Comparison of ENCODE assay signal across 19 mouse cellular contexts in the genomic region with DNA sequence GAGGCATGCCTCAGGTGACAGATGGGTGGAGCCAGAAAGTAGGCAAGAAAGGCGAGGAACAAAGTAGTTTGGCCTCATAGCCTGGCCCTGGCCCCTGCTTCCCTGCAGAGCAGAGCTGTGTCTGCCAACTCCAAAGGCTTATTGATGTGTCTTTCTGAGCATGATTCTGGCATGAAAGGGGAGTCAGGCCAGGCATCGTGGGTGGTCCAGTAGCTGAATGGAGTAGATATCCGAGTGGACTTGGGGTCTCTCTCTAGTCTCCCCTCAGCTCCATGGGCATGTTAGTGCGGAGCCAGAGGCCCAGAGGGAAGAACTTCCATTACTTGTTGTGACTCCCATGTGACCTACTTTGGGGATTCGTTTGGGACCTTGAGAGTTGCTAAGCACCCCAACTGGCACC. TPM values are rescaled to one million over a fixed set of nuclear protein-coding genes. Genes with fewer than 3 reads are reported as not detected.
DNase-seq lines count a peak whose midpoint lies in the region; ATAC-seq and TF ChIP-seq lines count a peak whose summit lies in the region.
"Had no signal": no experiment of that assay in that cellular context is flagged by ENCODE, and none has a peak within 500 bp of the region (broad histone marks: within the 10 kb centered on the region; RNA-seq: fewer than 3 reads in every experiment).

No protein-coding gene starts in this region.

- 30% methylated on average over 5 of the region's 5 CpGs for WGBS in forebrain, embryonic 14.5 days
- 31% methylated on average over 5 of the region's 5 CpGs for WGBS in forebrain, embryonic 12.5 days
- 35% methylated on average over 5 of the region's 5 CpGs for WGBS in lung, embryonic 15.5 days
- 41% methylated on average over 5 of the region's 5 CpGs for WGBS in lung, postnatal 0 days
- WGBS in limb, embryonic 12.5 days: 51% methylated on average over 5 of the region's 5 CpGs

- no peak for TF ChIP-seq EP300 in lung, postnatal 0 days (IDR thresholded peaks at IDR 0.05)

- H3K27me3 ChIP-seq in forebrain, embryonic 14.5 days (replicated peaks; ENCODE audit: control insufficient read depth, insufficient read depth, low read length): no peaks in the 10 kb centered on the region
- H3K27me3 ChIP-seq in forebrain, embryonic 12.5 days: no peaks in the 10 kb centered on the region
- H3K27me3 ChIP-seq in lung, embryonic 15.5 days: no peaks in the 10 kb centered on the region
- no peaks in the 10 kb centered on the region for H3K27me3 ChIP-seq in lung, postnatal 0 days (replicated peaks; ENCODE audit: insufficient read depth, low read length)
- no peaks in the 10 kb centered on the region for H3K27me3 ChIP-seq in limb, embryonic 12.5 days
- H3K27me3 ChIP-seq: embryonic facial prominence, embryonic 15.5 days; forebrain, embryonic 13.5 days; heart, embryonic 15.5 days; kidney, embryonic 15.5 days; liver, embryonic 12.5 days; stomach, embryonic 15.5 days had no signal

- H3K4me2 ChIP-seq in forebrain, embryonic 14.5 days (ENCODE audit: low read length): no peak overlapping the region
- H3K4me2 ChIP-seq in forebrain, embryonic 12.5 days: no peak overlapping the region
- no peak overlapping the region for H3K4me2 ChIP-seq in lung, embryonic 15.5 days
- H3K4me2 ChIP-seq in lung, postnatal 0 days (replicated peaks; ENCODE audit: low read depth, low read length): no peak overlapping the region
- H3K4me2 ChIP-seq in limb, embryonic 12.5 days: no peak overlapping the region
- H3K4me2 ChIP-seq: embryonic facial prominence, embryonic 15.5 days; forebrain, embryonic 13.5 days; heart, embryonic 15.5 days; kidney, embryonic 15.5 days; liver, embryonic 12.5 days; stomach, embryonic 15.5 days had no signal

- H3K36me3 ChIP-seq in forebrain, embryonic 14.5 days (ENCODE audit: control insufficient read depth, insufficient read depth, low read length): no peaks in the 10 kb centered on the region
- H3K36me3 ChIP-seq in forebrain, embryonic 12.5 days (replicated peaks): no peaks in the 10 kb centered on the region
- H3K36me3 ChIP-seq in lung, embryonic 15.5 days: no peaks in the 10 kb centered on the region
- no peaks in the 10 kb centered on the region for H3K36me3 ChIP-seq in lung, postnatal 0 days (ENCODE audit: insufficient read depth, low read length)
- no peaks in the 10 kb centered on the region; the same call in 1 of the 2 replicates for H3K36me3 ChIP-seq in limb, embryonic 12.5 days
- H3K36me3 ChIP-seq: kidney, embryonic 15.5 days; liver, embryonic 12.5 days; stomach, embryonic 15.5 days had no signal

- ATAC-seq in forebrain, embryonic 14.5 days: peak; percentile 15; the same call in 1 of the 2 replicates
- ATAC-seq in forebrain, embryonic 12.5 days (ENCODE audit: low FRiP score): no peak
- ATAC-seq in lung, embryonic 15.5 days (ENCODE audit: borderline replicate concordance, extremely low read depth, low FRiP score, low TSS enrichment): peak; percentile 43; the same call in 1 of the 2 replicates
- ATAC-seq in lung, postnatal 0 days: no peak
- ATAC-seq in limb, embryonic 12.5 days (ENCODE audit: insufficient number of reproducible peaks, insufficient read depth, low FRiP score, low TSS enrichment, low read depth): no peak
- ATAC-seq: forebrain, embryonic 13.5 days; liver, embryonic 12.5 days had no signal

- no peak for TF ChIP-seq CTCF in lung, postnatal 0 days (IDR thresholded peaks at IDR 0.05)
- no peak for TF ChIP-seq CTCF in brain, embryonic 14.5 days (IDR thresholded peaks at IDR 0.05; ENCODE audit: borderline replicate concordance, extremely low read depth, insufficient read depth, insufficient read length)

- no peak overlapping the region for H3K4me3 ChIP-seq in forebrain, embryonic 14.5 days (ENCODE audit: low read depth, low read length)
- H3K4me3 ChIP-seq in forebrain, embryonic 12.5 days (replicated peaks): no peak overlapping the region
- no peak overlapping the region for H3K4me3 ChIP-seq in lung, embryonic 15.5 days
- H3K4me3 ChIP-seq in lung, postnatal 0 days (ENCODE audit: low read depth, low read length): no peak overlapping the region
- no peak overlapping the region for H3K4me3 ChIP-seq in limb, embryonic 12.5 days (replicated peaks)
- H3K4me3 ChIP-seq: embryonic facial prominence, embryonic 15.5 days; forebrain, embryonic 13.5 days; gastrocnemius, adult 2 months; heart, embryonic 15.5 days; kidney, embryonic 15.5 days; liver, embryonic 12.5 days; stomach, embryonic 15.5 days had no signal

- H3K9ac ChIP-seq in forebrain, embryonic 14.5 days (ENCODE audit: low read length): no peak overlapping the region
- no peak overlapping the region for H3K9ac ChIP-seq in forebrain, embryonic 12.5 days
- no peak overlapping the region for H3K9ac ChIP-seq in lung, embryonic 15.5 days
- H3K9ac ChIP-seq in lung, postnatal 0 days (replicated peaks; ENCODE audit: low read depth): no peak overlapping the region
- H3K9ac ChIP-seq in limb, embryonic 12.5 days (replicated peaks): 0 out of 2 replicates have a peak overlapping the region, but pooled peaks have one; percentile 12
- H3K9ac ChIP-seq: embryonic facial prominence, embryonic 15.5 days; forebrain, embryonic 13.5 days; heart, embryonic 15.5 days; kidney, embryonic 15.5 days; liver, embryonic 12.5 days; stomach, embryonic 15.5 days had no signal

- no peaks in the 10 kb centered on the region for H3K9me3 ChIP-seq in forebrain, embryonic 14.5 days (replicated peaks; ENCODE audit: control insufficient read depth, low read length)
- H3K9me3 ChIP-seq in forebrain, embryonic 12.5 days: no peaks in the 10 kb centered on the region
- no peaks in the 10 kb centered on the region for H3K9me3 ChIP-seq in lung, embryonic 15.5 days
- no peaks in the 10 kb centered on the region for H3K9me3 ChIP-seq in lung, postnatal 0 days (ENCODE audit: low read length)
- H3K9me3 ChIP-seq in limb, embryonic 12.5 days: no peaks in the 10 kb centered on the region
- H3K9me3 ChIP-seq: embryonic facial prominence, embryonic 15.5 days; forebrain, embryonic 13.5 days; heart, embryonic 15.5 days; kidney, embryonic 15.5 days; liver, embryonic 12.5 days; stomach, embryonic 15.5 days had no signal

- DNase-seq in forebrain, embryonic 14.5 days (ENCODE audit: low spot score): no peak
- DNase-seq in lung, postnatal 0 days (ENCODE audit: low spot score): no peak
- DNase-seq in brain, embryonic 14.5 days (ENCODE audit: low read depth): peak; percentile 37
- no peak for DNase-seq in layer of hippocampus, adult 11-12 months (ENCODE audit: low spot score)
- no peak for DNase-seq in right cerebral cortex, postnatal 4 days
- DNase-seq: adrenal gland, adult 8-10 months; cerebellum, adult 9-10 months; gastrocnemius, adult 2 months; heart, adult 18-20 months; thymus, postnatal 25 days had no signal

- peaks cover 4% of the 10 kb centered on the region; the same call in 1 of the 2 replicates for H3K4me1 ChIP-seq in forebrain, embryonic 14.5 days (ENCODE audit: control insufficient read depth, insufficient read depth, low read length)
- H3K4me1 ChIP-seq in forebrain, embryonic 12.5 days: peaks cover 14% of the 10 kb centered on the region
- H3K4me1 ChIP-seq in lung, embryonic 15.5 days: peaks cover 17% of the 10 kb centered on the region
- H3K4me1 ChIP-seq in lung, postnatal 0 days (ENCODE audit: insufficient read depth, low read depth, low read length): no peaks in the 10 kb centered on the region
- peaks cover 4% of the 10 kb centered on the region; the same call in 1 of the 2 replicates for H3K4me1 ChIP-seq in limb, embryonic 12.5 days (replicated peaks)
- H3K4me1 ChIP-seq: heart, embryonic 15.5 days; liver, embryonic 12.5 days had no signal

- no peak overlapping the region for H3K27ac ChIP-seq in forebrain, embryonic 14.5 days (ENCODE audit: low read depth, low read length)
- H3K27ac ChIP-seq in forebrain, embryonic 12.5 days: no peak overlapping the region
- H3K27ac ChIP-seq in lung, embryonic 15.5 days: no peak overlapping the region
- no peak overlapping the region for H3K27ac ChIP-seq in lung, postnatal 0 days (ENCODE audit: low read length)
- no peak overlapping the region for H3K27ac ChIP-seq in limb, embryonic 12.5 days
- H3K27ac ChIP-seq: embryonic facial prominence, embryonic 15.5 days; forebrain, embryonic 13.5 days; gastrocnemius, adult 2 months; heart, embryonic 15.5 days; kidney, embryonic 15.5 days; liver, embryonic 12.5 days; stomach, embryonic 15.5 days had no signal

- TF ChIP-seq POLR2A in brain, embryonic 14.5 days (IDR thresholded peaks at IDR 0.05; ENCODE audit: borderline replicate concordance, extremely low read depth, insufficient read depth, insufficient read length, poor library complexity, severe bottlenecking): no peak

RNA-seq across cellular contexts. Expression of a gene that starts 45.9 kb away (rescaled TPM):
- 5.3 and 6.5 TPM in 2 replicates for polyA plus RNA-seq in forebrain, embryonic 14.5 days (2014; fragmentation: Nextera tagmentation; extraction: Ambion mirVana)
- polyA plus RNA-seq in forebrain, embryonic 12.5 days (2016; fragmentation: Nextera tagmentation; extraction: Ambion mirVana): 8.0 and 8.1 TPM in 2 replicates
- polyA plus RNA-seq in lung, embryonic 15.5 days (2015; fragmentation: Nextera tagmentation; extraction: Ambion mirVana): 10.9 and 12.2 TPM in 2 replicates
- 4.9 and 5.3 TPM in 2 replicates for polyA plus RNA-seq in lung, postnatal 0 days (2015; fragmentation: Nextera tagmentation; extraction: Ambion mirVana)
- 8.4 and 13.1 TPM in 2 replicates for polyA plus RNA-seq in brain, embryonic 14.5 days (2012; rRNA removed)
- polyA plus RNA-seq in limb, embryonic 12.5 days (2016; fragmentation: Nextera tagmentation; extraction: Ambion mirVana): 12.9 and 14.0 TPM in 2 replicates

RNA-seq across cellular contexts. Expression of a gene that starts 55.0 kb away (rescaled TPM):
- polyA plus RNA-seq in forebrain, embryonic 14.5 days (2014; fragmentation: Nextera tagmentation; extraction: Ambion mirVana): 5.7 and 6.2 TPM in 2 replicates
- polyA plus RNA-seq in forebrain, embryonic 12.5 days (2016; fragmentation: Nextera tagmentation; extraction: Ambion mirVana): 5.4 and 5.7 TPM in 2 replicates
- polyA plus RNA-seq in lung, embryonic 15.5 days (2015; fragmentation: Nextera tagmentation; extraction: Ambion mirVana): 6.1 and 6.2 TPM in 2 replicates
- polyA plus RNA-seq in lung, postnatal 0 days (2015; fragmentation: Nextera tagmentation; extraction: Ambion mirVana): 4.7 and 6.2 TPM in 2 replicates
- 4.9 and 5.1 TPM in 2 replicates for polyA plus RNA-seq in brain, embryonic 14.5 days (2012; rRNA removed)
- 5.0 and 5.2 TPM in 2 replicates for polyA plus RNA-seq in limb, embryonic 12.5 days (2016; fragmentation: Nextera tagmentation; extraction: Ambion mirVana)

RNA-seq across cellular contexts. Expression of a gene that starts 55.3 kb away (rescaled TPM):
- 8.9 and 11.0 TPM in 2 replicates for polyA plus RNA-seq in forebrain, embryonic 14.5 days (2014; fragmentation: Nextera tagmentation; extraction: Ambion mirVana)
- 16.3 and 17.7 TPM in 2 replicates for polyA plus RNA-seq in forebrain, embryonic 12.5 days (2016; fragmentation: Nextera tagmentation; extraction: Ambion mirVana)
- polyA plus RNA-seq in lung, embryonic 15.5 days (2015; fragmentation: Nextera tagmentation; extraction: Ambion mirVana): 16.3 and 17.0 TPM in 2 replicates
- polyA plus RNA-seq in lung, postnatal 0 days (2015; fragmentation: Nextera tagmentation; extraction: Ambion mirVana): 4.8 and 5.3 TPM in 2 replicates
- polyA plus RNA-seq in brain, embryonic 14.5 days (2012; rRNA removed): 11.8 and 17.2 TPM in 2 replicates
- 17.9 and 20.3 TPM in 2 replicates for polyA plus RNA-seq in limb, embryonic 12.5 days (2016; fragmentation: Nextera tagmentation; extraction: Ambion mirVana)

Comparison
In these comparisons a context has a peak if more than half of its experiments do, and no peak if none do; other contexts are left out.
1. ATAC-seq: peak in forebrain, embryonic 14.5 days (single experiment) and lung, embryonic 15.5 days (single experiment); none in forebrain, embryonic 12.5 days (single experiment), lung, postnatal 0 days (single experiment) and limb, embryonic 12.5 days (single experiment).